Mouse (Mus musculus): Measurements from ENCODE around the gene Dennd1a.

- TF ChIP-seq POLR2A (IDR thresholded peaks at IDR 0.05; ENCODE audit: low read depth, low read length) (no peak), CTCF (IDR thresholded peaks at IDR 0.05; ENCODE audit: extremely low read depth, insufficient read depth, insufficient read length, insufficient replicate concordance) (no peak)
These were observed 323.8 kb downstream of the Dennd1a start for GRCm38 (mm10) chr2:37963362-37963761.

All from spleen, adult 2 months (tissue).